Mouse (Mus musculus): ENCODE measurements around the gene Zfp821. TPM values are rescaled to one million over a fixed set of nuclear protein-coding genes. Genes with fewer than 3 reads are reported as not detected.

The Zfp821 gene
- total and polyA plus RNA-seq, 3 experiments = 4.3 to 7.0 (median 4.9) TPM

GRCm38 (mm10) chr8:109714961-109715360 lies 9.6 kb downstream of the Zfp821 start:
- intact Hi-C loops (cut with DNase I) = no loop called here

DNA sequence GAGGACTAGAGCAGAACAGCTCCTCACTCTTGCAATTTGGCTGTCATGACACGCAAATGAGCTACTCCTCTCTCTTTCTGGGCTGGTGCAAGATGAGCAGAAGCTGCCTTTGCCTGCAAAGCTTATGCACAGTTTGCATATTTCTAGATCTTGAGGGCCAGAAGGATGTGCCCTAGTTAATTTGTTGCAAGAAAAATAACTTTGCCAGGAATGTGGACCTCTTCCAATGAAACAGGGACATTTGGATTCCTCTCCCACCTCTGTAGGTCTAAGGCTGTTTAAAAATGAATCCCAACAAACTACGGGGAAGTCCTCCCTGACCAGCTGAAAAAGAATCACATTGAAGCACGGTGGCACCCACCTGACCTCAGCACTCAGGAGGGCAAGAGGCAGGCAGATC lies 19.8 kb downstream of the Zfp821 start:
- intact Hi-C loops (cut with DNase I) = no loop called here
- 83% methylated on average over 3 of the region's 3 CpGs for WGBS
- no peaks in the 10 kb centered on the region for H3K27me3 ChIP-seq (ENCODE audit: control insufficient read depth, insufficient read depth, low read length)
- no peak for DNase-seq
- no peak overlapping the region for H3K4me3 ChIP-seq
- H3K36me3 ChIP-seq (ENCODE audit: control insufficient read depth, insufficient read depth, low read length) = no peaks in the 10 kb centered on the region
- no peaks in the 10 kb centered on the region for H3K4me1 ChIP-seq (ENCODE audit: control insufficient read depth, insufficient read depth, low read length)
- H3K27ac ChIP-seq = no peak overlapping the region
- no peak for TF ChIP-seq EP300 (IDR thresholded peaks at IDR 0.05; ENCODE audit: insufficient read depth, low read depth, low read length)
- TF ChIP-seq POLR2A (IDR thresholded peaks at IDR 0.05; ENCODE audit: insufficient read depth, low read depth, low read length) = no peak
- no peak for TF ChIP-seq CTCF (IDR thresholded peaks at IDR 0.05)
- H3K79me2 ChIP-seq (replicated peaks; ENCODE audit: control insufficient read depth, insufficient read depth, low read length) = no peaks in the 10 kb centered on the region
- no peak overlapping the region for H3K9ac ChIP-seq (ENCODE audit: low read depth, low read length)

More at GRCm38 (mm10) chr8:109714961-109715360, 9.6 kb downstream of the Zfp821 start:
- Histone ChIP-seq H3K4me3 (no peak overlapping the region), H3K36me3 (ENCODE audit: control insufficient read depth, insufficient read depth, low read length) (peaks cover 2% of the 10 kb centered on the region; the same call in 1 of the 2 replicates), H3K27ac (no peak overlapping the region), H3K27me3 (ENCODE audit: control insufficient read depth, insufficient read depth, low read length) (no peaks in the 10 kb centered on the region), H3K4me1 (ENCODE audit: control insufficient read depth, insufficient read depth, low read length) (no peaks in the 10 kb centered on the region), H3K9ac (ENCODE audit: low read depth, low read length) (no peak overlapping the region), H3K79me2 (replicated peaks; ENCODE audit: control insufficient read depth, insufficient read depth, low read length) (no peaks in the 10 kb centered on the region)
- DNase-seq = no peak
- WGBS = 83% methylated on average over 5 of the region's 5 CpGs
- no peak for TF ChIP-seq CTCF (IDR thresholded peaks at IDR 0.05)
- TF ChIP-seq POLR2A (IDR thresholded peaks at IDR 0.05; ENCODE audit: insufficient read depth, low read depth, low read length) = no peak
- TF ChIP-seq EP300 (IDR thresholded peaks at IDR 0.05; ENCODE audit: insufficient read depth, low read depth, low read length) = no peak

- TF ChIP-seq EP300 (IDR thresholded peaks at IDR 0.05; ENCODE audit: insufficient read depth, low read depth, low read length) (no peak), CTCF (IDR thresholded peaks at IDR 0.05) (no peak)
- 83% methylated on average over 3 of the region's 3 CpGs for WGBS
- Histone ChIP-seq H3K27ac (no peak overlapping the region), H3K4me1 (ENCODE audit: control insufficient read depth, insufficient read depth, low read length) (no peaks in the 10 kb centered on the region), H3K36me3 (ENCODE audit: control insufficient read depth, insufficient read depth, low read length) (no peaks in the 10 kb centered on the region), H3K79me2 (replicated peaks; ENCODE audit: control insufficient read depth, insufficient read depth, low read length) (no peaks in the 10 kb centered on the region), H3K9ac (ENCODE audit: low read depth, low read length) (no peak overlapping the region), H3K4me3 (no peak overlapping the region), H3K27me3 (ENCODE audit: control insufficient read depth, insufficient read depth, low read length) (no peaks in the 10 kb centered on the region)
- intact Hi-C loops (cut with DNase I) = no loop called here
- no peak for DNase-seq
These were observed 25.7 kb downstream of the Zfp821 start for GRCm38 (mm10) chr8:109731012-109731411.

GRCm38 (mm10) chr8:109734018-109734417 lies 28.7 kb downstream of the Zfp821 start:
- Histone ChIP-seq H3K9ac (ENCODE audit: low read depth, low read length) (no peak overlapping the region), H3K27ac (no peak overlapping the region), H3K4me3 (no peak overlapping the region), H3K79me2 (replicated peaks; ENCODE audit: control insufficient read depth, insufficient read depth, low read length) (no peaks in the 10 kb centered on the region; the same call in 1 of the 2 replicates), H3K36me3 (ENCODE audit: control insufficient read depth, insufficient read depth, low read length) (no peaks in the 10 kb centered on the region), H3K4me1 (ENCODE audit: control insufficient read depth, insufficient read depth, low read length) (no peaks in the 10 kb centered on the region), H3K27me3 (ENCODE audit: control insufficient read depth, insufficient read depth, low read length) (no peaks in the 10 kb centered on the region)
- no peak for DNase-seq
- TF ChIP-seq POLR2A (IDR thresholded peaks at IDR 0.05; ENCODE audit: insufficient read depth, low read depth, low read length) (no peak), EP300 (IDR thresholded peaks at IDR 0.05; ENCODE audit: insufficient read depth, low read depth, low read length) (no peak), CTCF (IDR thresholded peaks at IDR 0.05) (no peak)
- intact Hi-C loops (cut with DNase I) = no loop called here
- 28% methylated on average over 3 of the region's 3 CpGs for WGBS

DNA sequence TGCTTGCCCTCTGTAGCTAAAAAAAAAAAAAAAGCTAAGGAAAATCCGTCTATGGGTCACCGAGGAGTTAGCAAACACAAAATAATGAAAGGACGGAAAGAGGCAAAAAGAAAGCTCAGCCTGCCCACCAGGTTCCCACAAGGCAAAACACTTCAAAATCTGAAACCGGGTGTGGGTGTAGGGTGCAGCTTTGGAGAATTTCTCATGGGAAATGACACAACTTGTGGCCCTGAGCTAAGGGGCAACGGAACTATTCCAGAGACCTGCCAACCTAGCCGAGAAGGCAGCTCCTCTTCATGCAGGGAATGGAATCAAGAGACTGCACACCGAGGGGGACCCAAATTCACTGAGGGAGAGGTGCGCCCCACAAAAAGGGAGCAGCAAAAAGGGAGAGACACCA lies 31.5 kb downstream of the Zfp821 start:
- 4% methylated on average over 8 of the region's 8 CpGs for WGBS
- intact Hi-C loops (cut with DNase I) = no loop called here

GRCm38 (mm10) chr8:109737237-109738048 lies 32.1 kb downstream of the Zfp821 start, which contains the start of gene Atxn1l:
Atxn1l (minus strand) TSS chr8:109737739.
- under 1% methylated on average over 56 of the region's 59 CpGs for WGBS
- intact Hi-C loops (cut with DNase I) = no loop called here
- Histone ChIP-seq H3K4me1 (ENCODE audit: control insufficient read depth, insufficient read depth, low read length) (no peaks in the 10 kb centered on the region), H3K27me3 (ENCODE audit: control insufficient read depth, insufficient read depth, low read length) (no peaks in the 10 kb centered on the region), H3K79me2 (replicated peaks; ENCODE audit: control insufficient read depth, insufficient read depth, low read length) (no peaks in the 10 kb centered on the region; the same call in 1 of the 2 replicates), H3K9ac (ENCODE audit: low read depth, low read length) (peak within 1 kb of the TSS; percentile 96), H3K4me3 (peak within 1 kb of the TSS; percentile 68), H3K27ac (peak within 1 kb of the TSS; percentile 80), H3K36me3 (ENCODE audit: control insufficient read depth, insufficient read depth, low read length) (no peaks in the 10 kb centered on the region)
- peak; percentile 84 to 88 for DNase-seq
- peak; percentile 66 for TF ChIP-seq CTCF (IDR thresholded peaks at IDR 0.05)
- no peak for TF ChIP-seq POLR2A (IDR thresholded peaks at IDR 0.05; ENCODE audit: insufficient read depth, low read depth, low read length)
- no peak for TF ChIP-seq EP300 (IDR thresholded peaks at IDR 0.05; ENCODE audit: insufficient read depth, low read depth, low read length)

More for the DNA sequence above, 31.5 kb downstream of the Zfp821 start:
- peak overlapping the region; percentile 96 for H3K9ac ChIP-seq (ENCODE audit: low read depth, low read length)
- TF ChIP-seq CTCF (IDR thresholded peaks at IDR 0.05) (no peak), POLR2A (IDR thresholded peaks at IDR 0.05; ENCODE audit: insufficient read depth, low read depth, low read length) (no peak), EP300 (IDR thresholded peaks at IDR 0.05; ENCODE audit: insufficient read depth, low read depth, low read length) (no peak)
- peak overlapping the region; percentile 80 for H3K27ac ChIP-seq
- no peaks in the 10 kb centered on the region for H3K36me3 ChIP-seq (ENCODE audit: control insufficient read depth, insufficient read depth, low read length)
- H3K4me1 ChIP-seq (ENCODE audit: control insufficient read depth, insufficient read depth, low read length) = no peaks in the 10 kb centered on the region
- peak overlapping the region; percentile 68 for H3K4me3 ChIP-seq
- H3K79me2 ChIP-seq (replicated peaks; ENCODE audit: control insufficient read depth, insufficient read depth, low read length) = no peaks in the 10 kb centered on the region; the same call in 1 of the 2 replicates
- no peaks in the 10 kb centered on the region for H3K27me3 ChIP-seq (ENCODE audit: control insufficient read depth, insufficient read depth, low read length)
- DNase-seq = peak in 1 of 2 experiments; percentile 20

Data from heart, adult 2 months (tissue).